Mouse (Mus musculus) frontal cortex, postnatal 10 days (tissue): ENCODE measurements around the gene Gm20388.

Experiments
- DNase-seq, 2 experiments: peaks; one replicate each; pipeline ENCODE4 v3.0.0; 2022; ENCODE audit warnings: low spot score in 2 of 2, mixed read lengths in 1 of 2

Gm20388 gene

DNA sequence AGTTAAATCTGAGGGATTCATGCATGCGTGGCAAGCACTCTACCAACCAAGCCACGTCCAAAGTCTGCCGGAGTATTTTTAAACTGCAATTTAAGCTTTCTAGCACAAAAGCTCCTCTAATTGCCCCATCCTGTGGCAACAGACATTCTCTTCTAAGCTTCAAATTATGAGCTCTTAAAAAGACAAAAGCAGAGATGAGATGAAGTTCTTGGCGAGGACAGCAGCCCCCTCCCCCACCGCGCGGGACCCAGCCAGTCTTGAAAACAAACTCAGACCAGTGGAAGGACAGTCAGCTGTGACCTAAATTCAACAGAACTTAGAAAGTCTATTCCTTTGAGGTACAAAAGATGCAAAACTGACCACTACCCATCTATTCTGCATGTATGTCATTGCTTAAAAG lies 4480.6 kb downstream of the Gm20388 start:
- no peak for DNase-seq

DNA sequence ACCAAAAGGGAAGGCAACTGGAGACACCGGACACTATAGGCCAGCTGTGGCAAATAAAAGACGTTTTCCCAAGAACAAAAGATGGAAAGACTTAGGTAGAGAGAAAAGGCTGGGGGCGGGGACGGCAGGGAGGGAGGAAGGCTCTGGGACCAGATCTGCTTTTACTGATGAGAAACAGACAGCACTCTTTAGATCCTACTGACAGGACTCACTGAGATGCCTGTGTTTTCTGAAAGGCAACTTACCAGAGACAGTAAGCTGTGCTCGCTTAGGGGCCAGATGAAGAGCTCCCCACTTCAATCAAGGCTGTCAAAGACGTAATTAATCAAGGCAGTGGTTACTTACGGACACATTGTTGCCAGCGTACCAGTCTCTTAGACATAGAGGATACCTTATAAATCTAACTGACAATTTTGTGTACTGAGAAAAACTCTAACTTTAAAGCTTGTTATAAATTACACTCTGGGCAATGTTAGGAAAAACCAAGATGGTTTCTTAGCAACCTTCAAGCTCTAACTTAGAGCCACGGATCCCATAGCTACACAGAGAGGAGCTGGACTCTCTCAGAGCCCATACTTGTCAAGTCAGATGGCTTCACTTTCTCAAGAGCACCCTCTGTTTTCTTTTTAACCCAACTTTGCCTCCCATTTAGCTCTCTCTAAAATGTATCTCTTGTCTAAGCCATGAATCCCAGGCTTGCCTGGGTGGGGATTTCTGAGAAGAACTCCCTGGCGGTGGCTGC lies 4481.8 kb downstream of the Gm20388 start:
- DNase-seq = no peak

DNA sequence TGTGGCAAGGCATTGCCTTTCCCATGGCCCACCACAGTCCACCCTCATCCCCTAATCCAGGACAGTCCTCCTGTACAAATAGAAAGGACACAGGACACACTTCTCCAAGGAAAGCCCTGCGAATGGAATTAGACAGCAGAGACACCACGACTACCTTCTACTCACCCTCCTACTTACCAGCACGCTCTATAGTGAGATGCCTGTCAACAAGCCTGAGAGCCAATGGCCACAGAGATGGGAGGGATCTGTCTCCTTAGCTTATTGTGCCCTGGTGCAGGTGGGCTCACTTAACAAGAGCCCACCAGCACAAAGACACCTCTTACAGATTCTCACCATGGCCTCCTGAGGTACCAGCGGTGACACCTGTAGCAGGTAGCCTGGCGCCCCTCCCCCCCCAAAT lies 4482.4 kb downstream of the Gm20388 start:
- DNase-seq = no peak

DNA sequence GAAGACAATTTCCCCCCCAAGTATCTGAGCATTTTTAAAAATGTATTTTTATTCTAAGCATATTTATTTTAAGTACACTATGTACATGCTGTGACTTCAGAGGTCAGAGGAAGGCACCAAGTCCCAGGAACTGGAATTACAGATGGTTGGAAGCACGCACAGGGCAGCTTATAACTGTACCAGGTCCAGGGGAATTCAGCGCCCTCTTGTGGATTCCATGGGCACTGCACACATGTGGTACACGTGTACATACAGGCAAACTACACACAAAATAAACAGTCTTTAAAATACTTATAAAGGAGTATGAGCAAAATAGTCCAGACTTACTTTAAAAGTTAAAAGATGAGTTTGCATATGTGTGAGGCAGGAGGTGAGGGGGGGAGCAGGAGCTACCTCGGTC lies 4483.3 kb downstream of the Gm20388 start:
- no peak for DNase-seq

DNA sequence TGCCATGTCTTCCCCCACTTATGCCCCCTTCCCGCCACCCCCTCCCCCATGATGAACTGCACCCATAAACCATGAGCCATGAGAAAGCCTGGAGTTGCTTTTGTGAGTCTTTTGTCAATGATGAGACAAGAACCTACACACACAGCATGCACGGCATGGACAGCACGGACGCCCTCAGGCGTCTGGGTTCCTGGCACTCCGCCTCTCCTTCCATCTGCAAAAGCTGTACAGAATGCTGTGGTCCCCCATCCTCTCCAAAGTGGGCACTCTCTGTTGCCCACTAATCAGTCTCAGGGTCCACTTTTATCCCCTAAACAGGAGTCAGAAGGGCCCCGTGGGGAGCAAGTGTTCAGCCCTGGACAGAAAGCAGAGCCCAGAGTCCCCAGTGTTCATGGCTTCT lies 4484.3 kb downstream of the Gm20388 start:
- no peak for DNase-seq
